ENCODE assay signal across 8 mouse cellular contexts in genomic region chr13:64100186-64100585, GRCm38 (mm10). TPM values are rescaled to one million over a fixed set of nuclear protein-coding genes. Genes with fewer than 3 reads are reported as not detected.
DNase-seq lines count a peak whose midpoint lies in the region; ATAC-seq and TF ChIP-seq lines count a peak whose summit lies in the region.
"Had no signal": no experiment of that assay in that cellular context is flagged by ENCODE, and none has a peak within 500 bp of the region (broad histone marks: within the 10 kb centered on the region; RNA-seq: fewer than 3 reads in every experiment).

No protein-coding gene starts in this region.

- H3K27me3 ChIP-seq in neural tube, embryonic 13.5 days, result no peaks in the 10 kb centered on the region

- in situ Hi-C loops in ES-E14 (cut with MboI; ENCODE audit: low sequenced_read_pairs in 2 of 2, unreplicated experiment in 2 of 2), result no loop called here

- no peak overlapping the region for H3K4me2 ChIP-seq in neural tube, embryonic 13.5 days

- no peaks in the 10 kb centered on the region for H3K4me1 ChIP-seq in ES-E14 (ENCODE audit: control insufficient read depth in 2 of 2, insufficient read depth in 2 of 2, low read length in 2 of 2, poor library complexity in 1 of 2)
- H3K4me1 ChIP-seq in neural tube, embryonic 13.5 days (replicated peaks), result no peaks in the 10 kb centered on the region

- 66% methylated on average over 3 of the region's 3 CpGs for WGBS in neural tube, embryonic 13.5 days

- no peak overlapping the region for H3K27ac ChIP-seq in ES-E14 (ENCODE audit: insufficient read depth, low read depth, low read length, poor library complexity, severe bottlenecking)
- no peak overlapping the region for H3K27ac ChIP-seq in neural tube, embryonic 13.5 days (replicated peaks)
- H3K27ac ChIP-seq: macrophage had no signal

- peak; percentile 10 to 28 for DNase-seq in left cerebral cortex, adult 18-20 months (ENCODE audit: low spot score in 2 of 2)
- DNase-seq in left cerebral cortex, adult 8-10 months (ENCODE audit: low spot score in 2 of 2), result no peak
- DNase-seq in ES-E14 (ENCODE audit: low read depth, low spot score) (no peak), adipocyte (ENCODE audit: low spot score) (peak; percentile 56)
- DNase-seq in heart, postnatal 36 days, result peak; percentile 37 to 54
- DNase-seq in left cerebral cortex, postnatal 14 days (ENCODE audit: low spot score in 2 of 2), result peak; percentile 25 to 47

- H3K4me3 ChIP-seq in ES-E14 (ENCODE audit: insufficient read depth in 1 of 2, low read depth in 1 of 2, low read length in 2 of 2, poor library complexity in 1 of 2, severe bottlenecking in 1 of 2), result no peak overlapping the region
- H3K4me3 ChIP-seq in neural tube, embryonic 13.5 days, result no peak overlapping the region

- H3K9ac ChIP-seq in ES-E14 (ENCODE audit: insufficient read depth, low read depth, low read length, poor library complexity, severe bottlenecking), result no peak overlapping the region
- H3K9ac ChIP-seq in neural tube, embryonic 13.5 days, result no peak overlapping the region

- ATAC-seq in neural tube, embryonic 13.5 days (ENCODE audit: low read depth), result peak; percentile 38; the same call in 1 of the 2 replicates

- H3K9me3 ChIP-seq in ES-E14 (ENCODE audit: control insufficient read depth, insufficient read depth, low read depth, low read length), result no peaks in the 10 kb centered on the region
- H3K9me3 ChIP-seq in neural tube, embryonic 13.5 days, result no peaks in the 10 kb centered on the region

- H3K36me3 ChIP-seq in ES-E14 (ENCODE audit: control insufficient read depth, insufficient read depth, low read length, poor library complexity, severe bottlenecking), result no peaks in the 10 kb centered on the region
- H3K36me3 ChIP-seq in neural tube, embryonic 13.5 days, result no peaks in the 10 kb centered on the region

- intact Hi-C loops in heart, postnatal 36 days (cut with DNase I), result loop anchor here (2.0 kb wide), 2 partner anchors 29 to 207 kb away; partner anchors contain the start of gene Slc35d2
- intact Hi-C loops in left cerebral cortex, postnatal 14 days (cut with DNase I), result loop anchor here (5.0 kb wide), 1 partner anchor 207 kb away; no protein-coding TSS in a partner anchor

TF ChIP-seq in ES-E14, 5 proteins besides CTCF, POLR2A, EP300 and RAD21:
- TF ChIP-seq HCFC1 (IDR thresholded peaks at IDR 0.05; ENCODE audit: borderline replicate concordance, insufficient read depth, low read length), result no peak
- TF ChIP-seq CHD2 (IDR thresholded peaks at IDR 0.05; ENCODE audit: low read depth, low read length), result no peak
- no peak for TF ChIP-seq MAFK (IDR thresholded peaks at IDR 0.05; ENCODE audit: insufficient read depth, low read depth, low read length)
- 0 out of 2 replicates have a peak, but pooled peaks have one; percentile 11 for TF ChIP-seq ZC3H11A (IDR thresholded peaks at IDR 0.05; ENCODE audit: borderline replicate concordance, low read depth, low read length)
- TF ChIP-seq ZNF384 (IDR thresholded peaks at IDR 0.05; ENCODE audit: low read depth, low read length), result no peak

RNA-seq across cellular contexts. Expression of gene Hsd17b3, which starts 11.2 kb away (rescaled TPM):
- not detected for total RNA-seq in left cerebral cortex, adult 18-20 months (2021)
- not detected for total RNA-seq in left cerebral cortex, adult 8-10 months (2022)
- total RNA-seq in ES-E14 (2012; rRNA removed), result 0.36 TPM in 1 of 2 replicates, not detected in the other
- total RNA-seq in heart, postnatal 36 days (2021), result not detected
- total RNA-seq in left cerebral cortex, postnatal 14 days (2021), result not detected
- polyA plus RNA-seq in neural tube, embryonic 13.5 days (2015; fragmentation: Nextera tagmentation; extraction: Ambion mirVana), result not detected in 2 replicates
- polyA plus RNA-seq: macrophage had no signal

RNA-seq across cellular contexts. Expression of gene Slc35d2, which starts 29.0 kb away (rescaled TPM):
- 1 to 10 TPM in 1 of 2 experiments, under 1 TPM in 1; 0.77 to 1.3 TPM for total RNA-seq in left cerebral cortex, adult 18-20 months (2021)
- 1 to 10 TPM in 2 of 4 experiments, under 1 TPM in 2; 0.46 to 2.2 (median 1.2) TPM for total RNA-seq in left cerebral cortex, adult 8-10 months (2022)
- 7.1 and 9.4 TPM in 2 replicates for total RNA-seq in ES-E14 (2012; rRNA removed)
- 1 to 10 TPM; 2.1 to 2.5 TPM for total RNA-seq in heart, postnatal 36 days (2021)
- 1 to 10 TPM in 1 of 2 experiments, under 1 TPM in 1; 0.90 to 1.9 TPM for total RNA-seq in left cerebral cortex, postnatal 14 days (2021)
- polyA plus RNA-seq in neural tube, embryonic 13.5 days (2015; fragmentation: Nextera tagmentation; extraction: Ambion mirVana), result 2.5 and 2.6 TPM in 2 replicates

RNA-seq across cellular contexts. Expression of gene Zfp367, which starts 52.8 kb away (rescaled TPM):
- total RNA-seq in left cerebral cortex, adult 18-20 months (2021), result 10 to 100 TPM; 26.6 to 33.5 TPM
- 10 to 100 TPM; 24.5 to 27.7 (median 25.8) TPM for total RNA-seq in left cerebral cortex, adult 8-10 months (2022)
- total RNA-seq in ES-E14 (2012; rRNA removed), result 18.0 and 24.8 TPM in 2 replicates
- 10 to 100 TPM; 20.9 to 22.8 TPM for total RNA-seq in heart, postnatal 36 days (2021)
- 10 to 100 TPM; 13.4 to 14.4 TPM for total RNA-seq in left cerebral cortex, postnatal 14 days (2021)
- 4.6 and 6.0 TPM in 2 replicates for polyA plus RNA-seq in neural tube, embryonic 13.5 days (2015; fragmentation: Nextera tagmentation; extraction: Ambion mirVana)

Comparison
In these comparisons a context has a peak if more than half of its experiments do, and no peak if none do; other contexts are left out.
1. DNase-seq: peak in left cerebral cortex, adult 18-20 months (2 of 2), adipocyte (single experiment), heart, postnatal 36 days (2 of 2) and left cerebral cortex, postnatal 14 days (2 of 2); none in left cerebral cortex, adult 8-10 months (0 of 2) and ES-E14 (single experiment).